Mouse (Mus musculus): ENCODE measurements around the gene Arsb.

Arsb gene

GRCm38 (mm10) chr13:93891276-93891675, 119.8 kb downstream of the Arsb start:
- DNase-seq (ENCODE audit: low spot score): no peak

GRCm38 (mm10) chr13:93892101-93892500, 120.7 kb downstream of the Arsb start:
- DNase-seq (ENCODE audit: low spot score): no peak

- no peak for DNase-seq (ENCODE audit: low spot score)
Measured at GRCm38 (mm10) chr13:93894105-93894504, 122.7 kb downstream of the Arsb start.

DNA sequence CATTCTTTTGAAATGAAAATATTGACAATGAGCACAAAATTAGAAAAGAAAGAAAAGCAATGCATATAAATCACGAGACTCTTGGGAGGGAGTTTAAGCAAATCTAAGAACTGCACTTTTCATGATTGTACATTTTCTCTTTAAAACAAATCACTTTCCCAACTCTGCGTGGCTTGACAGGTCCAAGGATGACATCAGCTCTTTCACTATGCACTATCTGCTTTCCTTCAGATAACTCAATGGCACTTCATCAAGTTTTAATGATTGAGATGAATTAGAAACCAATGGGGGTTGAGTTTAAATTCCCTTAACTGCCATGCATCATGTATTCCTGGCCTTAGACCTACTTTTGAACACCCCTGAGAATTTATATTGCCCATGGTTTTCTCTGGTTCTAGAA, 124.0 kb downstream of the Arsb start:
- no peak for DNase-seq (ENCODE audit: low spot score)

DNA sequence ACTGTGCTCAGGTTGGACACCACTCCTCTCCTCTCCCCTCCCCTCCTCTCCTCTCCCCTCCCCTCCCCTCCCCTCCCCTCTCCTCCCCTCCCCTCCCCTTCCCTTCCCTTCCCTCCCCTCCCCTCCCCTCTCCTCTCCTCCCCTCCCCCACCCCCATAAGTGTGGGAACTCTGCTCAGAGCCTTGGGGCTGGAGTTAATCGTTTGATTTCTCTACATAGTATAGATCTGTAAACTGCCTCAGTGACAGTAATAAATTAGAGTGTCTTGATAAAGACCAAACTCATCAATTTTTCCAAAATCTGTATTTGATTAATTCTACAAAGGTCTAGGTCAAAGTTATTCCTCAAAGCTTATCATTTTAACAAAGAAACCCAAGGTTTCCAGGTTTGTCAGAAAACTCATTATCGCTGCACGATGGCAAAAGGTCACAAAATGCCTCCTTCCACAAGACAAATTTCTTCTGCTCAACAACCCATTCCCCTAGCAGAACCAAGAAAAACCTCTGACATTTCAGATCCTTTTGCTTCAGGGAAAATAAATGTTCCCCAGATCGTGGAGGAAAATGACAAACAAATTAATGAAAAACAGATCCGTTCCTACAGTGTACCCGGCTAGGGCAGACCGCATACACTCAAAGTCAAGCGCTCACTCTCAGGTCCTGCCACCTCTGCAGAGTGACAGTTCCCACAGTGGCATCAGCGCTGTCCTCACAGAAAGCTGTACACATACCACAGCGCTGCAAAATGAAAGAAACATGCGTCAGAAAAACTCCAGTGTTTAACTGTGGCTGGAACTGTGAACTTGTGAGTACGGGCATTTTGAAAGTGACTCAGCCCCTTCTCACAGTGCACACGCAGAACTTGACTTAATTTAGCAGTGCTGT, 126.8 kb downstream of the Arsb start:
- peak; percentile 61 for DNase-seq (ENCODE audit: low spot score)

GRCm38 (mm10) chr13:93899378-93900256, 128.2 kb downstream of the Arsb start:
- no peak for DNase-seq (ENCODE audit: low spot score)

DNA sequence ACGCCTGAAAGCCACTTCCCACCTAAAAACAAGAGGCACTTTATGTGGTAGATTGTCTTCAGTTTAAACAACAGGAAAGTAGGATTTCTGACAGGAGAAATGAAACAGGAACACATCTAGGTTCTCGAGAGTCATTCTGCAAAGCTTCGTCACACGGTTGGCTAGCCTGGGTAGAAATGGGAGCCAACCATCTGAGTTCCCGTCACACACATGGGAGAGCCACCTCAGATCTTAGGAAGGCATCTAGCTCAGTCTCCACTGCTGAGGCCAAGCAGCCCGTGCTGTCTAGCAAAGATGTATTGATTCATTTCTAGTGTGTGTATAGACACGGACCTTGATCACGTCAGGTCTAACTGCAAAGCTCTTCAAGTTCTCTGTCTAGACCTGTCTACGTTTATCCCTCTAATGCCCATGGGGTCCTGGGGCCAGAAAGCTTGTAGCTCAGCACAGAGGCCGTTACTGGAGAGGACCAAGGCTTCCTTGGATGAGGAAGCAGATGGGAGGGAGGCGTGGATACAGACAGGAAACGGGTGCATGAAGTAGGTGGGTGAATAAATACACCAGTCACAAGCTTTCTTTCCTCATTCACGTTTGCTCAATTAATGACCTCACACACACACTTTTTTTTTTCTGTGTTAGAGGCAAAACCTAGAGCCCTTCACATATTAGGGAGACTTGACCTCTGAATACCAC, 129.7 kb downstream of the Arsb start:
- no peak for DNase-seq (ENCODE audit: low spot score)

GRCm38 (mm10) chr13:93902126-93902525, 130.7 kb downstream of the Arsb start:
- no peak for DNase-seq (ENCODE audit: low spot score)

GRCm38 (mm10) chr13:93906552-93907245, 135.3 kb downstream of the Arsb start:
- no peak for DNase-seq (ENCODE audit: low spot score)

DNA sequence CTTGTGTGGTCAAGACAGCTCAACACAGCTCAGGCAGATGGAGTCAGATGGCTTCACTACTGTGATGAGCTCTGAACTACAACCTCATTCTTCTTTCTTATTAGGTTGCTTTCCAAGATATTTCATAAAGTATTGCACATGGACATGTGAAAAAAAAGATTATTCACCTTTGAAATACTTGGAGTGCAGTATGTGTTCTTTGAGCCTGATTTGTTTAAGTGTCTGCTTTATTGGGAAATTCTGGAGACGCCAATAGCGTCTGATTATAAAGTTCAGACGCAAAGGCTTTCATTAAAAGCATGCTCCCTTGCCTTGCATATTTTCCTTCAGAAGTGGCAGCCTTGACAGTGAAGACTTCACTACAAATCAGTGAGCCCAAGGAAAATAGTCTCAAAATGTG, 136.5 kb downstream of the Arsb start:
- peak; percentile 70 for DNase-seq (ENCODE audit: low spot score)

- DNase-seq (ENCODE audit: low spot score): peak; percentile 39
Measured at GRCm38 (mm10) chr13:93909847-93910246, 138.4 kb downstream of the Arsb start.

DNA sequence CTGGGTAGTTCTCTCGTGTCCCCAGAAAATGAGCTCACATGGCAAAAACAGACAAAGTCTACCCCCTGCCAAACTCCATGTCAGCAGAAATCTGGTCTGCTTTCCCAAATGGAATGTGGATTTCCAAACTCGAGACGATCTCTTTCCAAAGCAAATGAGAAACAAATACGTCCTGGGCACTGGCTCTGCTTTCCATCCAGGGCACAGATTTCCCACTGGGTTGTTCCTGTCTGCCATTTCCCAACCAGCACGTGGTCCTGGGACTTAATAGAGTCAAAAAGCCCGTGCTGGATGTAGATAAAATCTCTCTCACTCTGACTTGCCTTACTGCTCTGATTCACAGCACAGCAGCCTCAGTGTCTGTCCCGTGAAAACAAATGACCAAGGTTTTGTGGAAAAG, 139.6 kb downstream of the Arsb start:
- DNase-seq (ENCODE audit: low spot score): peak; percentile 96

- no peak for DNase-seq (ENCODE audit: low spot score)
Measured at GRCm38 (mm10) chr13:93912326-93912915, 141.0 kb downstream of the Arsb start.

DNA sequence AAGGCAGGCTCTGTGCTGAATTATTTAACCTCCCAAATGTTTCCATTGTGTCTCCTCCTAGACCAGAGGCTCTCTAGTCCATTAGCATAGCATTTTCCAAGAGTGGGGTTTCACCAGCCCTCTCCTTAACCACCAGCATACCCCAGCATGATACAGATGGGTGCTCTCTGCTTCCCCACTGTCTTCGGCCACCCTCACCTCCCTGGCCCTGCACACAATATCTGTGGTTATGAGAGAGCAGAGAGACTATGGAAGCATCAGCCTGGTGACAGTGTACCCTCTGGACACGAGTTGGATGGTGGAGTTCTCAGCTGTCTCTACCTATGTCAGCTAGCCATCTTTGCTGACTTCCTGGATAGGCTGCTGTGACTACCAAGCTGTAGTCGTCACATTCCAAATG, 142.8 kb downstream of the Arsb start:
- DNase-seq (ENCODE audit: low spot score): no peak

GRCm38 (mm10) chr13:93915641-93916570, 144.5 kb downstream of the Arsb start:
- DNase-seq (ENCODE audit: low spot score): no peak

DNA sequence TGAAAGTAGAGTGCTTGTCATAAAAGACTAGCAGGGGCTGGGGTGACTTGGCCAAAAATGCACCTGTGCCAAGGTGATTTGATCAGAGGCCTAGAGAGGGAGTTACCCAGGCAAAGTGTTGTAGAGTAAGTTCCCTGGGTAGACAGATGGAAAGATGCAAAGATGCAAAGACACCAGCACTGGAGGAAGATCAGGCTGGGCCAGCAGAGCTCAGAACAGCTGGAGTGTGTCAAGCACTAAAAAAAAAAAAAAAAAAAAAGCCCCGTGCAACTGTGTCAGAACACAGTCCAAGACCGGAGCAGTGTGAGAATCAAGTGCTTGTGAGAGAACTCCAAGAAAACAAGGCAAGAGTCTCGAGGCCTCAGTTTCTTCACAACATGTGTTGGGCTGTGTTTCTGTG, 148.1 kb downstream of the Arsb start:
- DNase-seq (ENCODE audit: low spot score): no peak

- DNase-seq (ENCODE audit: low spot score): no peak
Measured at GRCm38 (mm10) chr13:93920080-93920785, 148.8 kb downstream of the Arsb start.

DNA sequence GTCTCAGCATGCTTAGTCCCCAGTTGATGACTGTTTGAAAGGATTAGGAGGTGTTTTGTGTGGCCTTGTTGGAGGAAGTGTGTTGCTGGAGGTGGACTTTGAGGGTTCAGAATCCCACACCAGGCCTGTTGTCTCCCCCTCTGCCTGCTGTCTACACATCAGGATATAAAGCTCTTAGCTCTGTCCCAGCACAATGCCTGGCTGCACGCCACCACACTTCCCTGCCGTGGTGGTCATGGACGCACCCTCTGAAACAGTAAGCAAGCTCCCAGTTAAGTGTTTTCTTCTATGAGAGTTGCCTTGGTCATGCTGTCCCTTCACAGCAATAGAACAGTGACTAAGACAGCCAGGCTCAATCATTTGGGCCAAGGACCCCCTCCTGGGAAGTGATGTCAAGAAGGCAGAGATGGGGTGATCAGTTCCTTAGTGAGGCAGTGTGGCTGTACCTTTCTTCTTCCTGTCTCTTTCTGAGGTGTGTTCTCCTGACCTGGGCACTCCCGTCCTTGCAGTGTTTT, 149.4 kb downstream of the Arsb start:
- no peak for DNase-seq (ENCODE audit: low spot score)

DNA sequence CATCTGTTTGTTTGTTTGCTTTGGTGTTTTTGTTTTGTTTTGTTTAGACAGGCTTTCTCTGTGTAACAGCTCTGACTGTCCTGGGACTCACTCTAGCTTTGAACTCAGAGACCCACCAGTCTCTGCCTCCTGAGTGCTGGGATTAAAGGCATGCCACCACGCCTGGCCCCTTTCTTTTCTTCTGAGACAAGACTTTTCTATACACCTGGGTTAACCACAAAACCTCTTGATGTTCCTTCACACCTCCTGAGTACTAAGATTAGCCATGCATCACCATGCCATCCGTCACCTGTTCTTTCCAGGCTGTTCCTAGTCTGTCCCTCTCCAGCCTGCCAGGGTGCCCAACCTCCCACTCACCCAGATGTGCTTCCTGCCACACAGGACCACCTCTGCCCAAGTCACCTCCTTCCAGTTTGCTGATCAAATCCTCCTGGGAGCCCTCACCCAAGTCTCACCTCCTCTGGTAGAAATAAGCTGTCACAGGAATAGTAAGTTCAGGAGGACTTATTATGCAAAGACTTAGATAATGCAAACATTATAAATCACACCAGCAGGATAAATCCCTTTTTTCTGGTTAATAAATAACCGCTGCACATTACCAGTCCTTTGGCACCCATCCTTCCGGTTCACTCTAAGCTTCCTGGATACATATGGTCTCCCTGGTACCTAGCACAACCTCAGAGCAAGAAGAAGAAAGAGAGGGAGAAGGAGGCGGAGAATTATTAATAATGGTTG, 150.6 kb downstream of the Arsb start:
- no peak for DNase-seq (ENCODE audit: low spot score)

All from adipocyte (in vitro differentiated cells).